Mouse (Mus musculus) cerebellum, adult (tissue): Measurements from ENCODE around the gene Gm3604.
"Not testable (repeated sequence)": the region's sequence is repeated elsewhere in the genome, so short reads cannot be mapped to it uniquely, and the experiment has no call there.

Source experiments
- ATAC-seq: cut with Nextera tagmentation; 2 replicates; pipeline ENCODE4 v1.9.2; 2017; ENCODE audit warnings: mild to moderate bottlenecking, moderate library complexity, mixed read lengths; ENCODE audit not compliant: insufficient number of reproducible peaks, low FRiP score, low TSS enrichment

The Gm3604 gene

DNA sequence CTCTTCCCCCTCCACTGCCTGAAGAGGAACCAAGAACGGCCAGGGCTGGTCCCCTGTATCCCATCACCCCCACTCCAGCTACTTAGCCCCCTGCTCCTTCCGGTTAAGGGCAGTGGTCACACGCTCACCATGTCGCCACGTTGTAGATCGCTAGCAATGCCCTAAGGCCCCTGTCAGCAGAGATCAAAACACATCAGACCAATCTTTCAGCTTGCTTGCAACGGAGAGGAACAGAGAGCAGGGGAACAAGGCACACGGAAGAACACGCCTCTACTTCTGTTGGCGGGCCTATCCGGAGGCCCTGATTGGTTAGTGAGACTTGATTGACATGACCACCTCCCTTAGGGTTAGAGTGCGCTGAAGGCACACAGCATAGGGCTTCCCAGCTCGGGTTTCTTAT, at the start of gene Gm3604:
Gm3604 (minus strand) TSS at position 226 of the 400 bp plus-strand sequence.
- ATAC-seq = not testable (repeated sequence)

- not testable (repeated sequence) for ATAC-seq
Observed at GRCm38 (mm10) chr13:62399206-62399605, 16.2 kb upstream of the Gm3604 start.

DNA sequence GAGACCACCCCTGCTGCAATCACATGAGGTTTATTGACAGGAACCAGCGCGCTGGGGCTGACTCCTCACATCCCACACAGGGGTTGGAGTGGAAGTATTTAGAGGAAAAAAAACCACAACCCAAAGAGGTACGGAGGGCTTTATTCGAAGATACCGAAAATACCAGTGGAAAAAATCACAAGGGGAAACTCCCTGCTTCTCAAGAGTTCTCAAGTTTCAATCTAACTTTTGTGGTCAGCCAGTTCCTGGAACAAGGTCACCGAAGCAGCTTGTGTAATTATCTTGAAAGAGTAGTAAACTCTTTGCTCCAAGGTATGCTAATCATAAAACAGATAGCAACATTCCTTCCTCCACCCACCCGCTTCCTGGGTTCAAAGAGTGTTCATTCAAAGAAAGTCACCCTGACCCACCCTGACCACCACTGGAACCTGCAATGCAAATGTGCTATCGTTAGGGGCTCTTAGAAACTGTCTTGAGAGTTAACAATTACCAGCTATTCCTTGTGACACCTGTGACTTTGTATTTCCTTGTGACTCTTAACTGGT, 7.2 kb upstream of the Gm3604 start:
- ATAC-seq = not testable (repeated sequence)

DNA sequence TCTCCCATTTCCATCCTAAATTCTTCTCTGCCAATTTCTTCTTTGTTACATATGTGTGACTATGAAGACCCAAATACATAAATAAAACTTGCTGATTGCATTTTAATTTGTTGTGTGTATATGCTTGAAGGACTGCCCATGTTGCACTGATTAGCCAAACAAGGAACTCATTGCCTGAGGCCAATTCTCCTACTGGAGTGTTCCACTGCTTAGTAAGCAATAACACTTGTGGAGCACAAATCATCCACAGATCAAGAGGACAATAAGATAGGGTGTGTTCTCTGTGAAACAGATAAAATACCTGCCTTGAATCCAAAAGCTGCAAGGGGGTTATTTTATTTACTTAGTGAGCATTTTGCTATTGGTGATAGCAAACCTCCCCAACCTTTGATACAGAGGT, 51.2 kb downstream of the Gm3604 start:
- no peak for ATAC-seq

- no peak for ATAC-seq
Observed at GRCm38 (mm10) chr13:62331381-62331780, 51.6 kb downstream of the Gm3604 start.
